Mouse (Mus musculus): ENCODE data around the gene Ythdc1.
"Not testable (repeated sequence)": the region's sequence is repeated elsewhere in the genome, so short reads cannot be mapped to it uniquely, and the experiment has no call there.

The Ythdc1 gene

DNA sequence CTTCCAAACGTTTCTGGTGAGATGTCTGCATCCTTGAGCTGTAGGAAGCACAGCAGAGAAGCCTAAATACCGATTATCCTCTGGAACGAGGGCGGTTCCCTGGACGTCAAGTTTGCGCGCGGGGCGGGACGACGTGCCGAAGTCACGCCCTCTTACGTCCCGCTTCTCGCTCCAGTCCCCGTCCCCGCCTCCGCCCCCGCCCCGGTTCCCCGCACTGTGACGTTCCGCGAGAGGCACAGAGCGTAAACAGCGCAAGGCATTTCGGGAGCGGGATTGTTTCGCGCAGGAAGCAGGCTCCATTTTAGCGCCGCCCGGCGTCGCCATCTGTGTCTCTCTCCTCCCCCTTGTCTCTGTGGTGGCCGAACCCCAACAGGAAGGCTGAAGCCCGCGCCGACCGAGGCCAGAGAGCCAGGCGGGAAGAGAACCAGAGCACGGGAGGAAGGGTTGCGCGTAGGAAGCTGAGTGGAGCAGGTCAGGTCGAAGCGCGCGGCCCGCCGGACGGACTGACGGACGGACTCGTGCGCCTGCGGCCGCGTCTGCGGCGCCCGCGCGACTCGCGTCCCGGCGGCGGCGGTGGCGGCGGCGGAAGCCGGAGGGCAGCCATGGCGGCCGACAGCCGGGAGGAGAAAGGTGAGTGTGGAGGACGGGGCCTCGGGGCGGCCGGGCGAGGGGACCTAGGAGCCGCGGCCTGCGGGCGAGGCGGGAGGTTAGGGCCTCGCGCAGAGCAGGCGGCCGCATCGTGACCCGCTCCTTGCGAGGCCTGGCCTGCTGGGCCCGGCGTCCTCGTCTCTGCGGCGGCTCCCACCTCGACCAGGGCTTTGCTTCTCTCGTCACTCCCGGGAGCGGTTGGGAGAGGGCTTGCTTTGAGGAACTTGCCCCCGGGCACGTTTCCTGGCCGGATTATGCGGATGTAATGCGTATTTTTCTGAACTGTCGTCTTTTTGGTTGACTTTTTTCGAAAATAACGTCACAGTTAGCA lies at the start of gene Ythdc1:
Ythdc1 (plus strand) TSS at position 260 of the 979 bp plus-strand sequence.
- in situ Hi-C loops (cut with MboI, MseI), result loop anchor here (10.0 to 25.0 kb wide), 3 partner anchors 629 to 1958 kb away; partner anchors contain the start of genes Cenpc1, Dck, Stap1 and Uba6

- in situ Hi-C loops (cut with MboI, MseI), result no loop called here
Observed at GRCm38 (mm10) chr5:86769015-86769658, 34.9 kb upstream of the Ythdc1 start.

DNA sequence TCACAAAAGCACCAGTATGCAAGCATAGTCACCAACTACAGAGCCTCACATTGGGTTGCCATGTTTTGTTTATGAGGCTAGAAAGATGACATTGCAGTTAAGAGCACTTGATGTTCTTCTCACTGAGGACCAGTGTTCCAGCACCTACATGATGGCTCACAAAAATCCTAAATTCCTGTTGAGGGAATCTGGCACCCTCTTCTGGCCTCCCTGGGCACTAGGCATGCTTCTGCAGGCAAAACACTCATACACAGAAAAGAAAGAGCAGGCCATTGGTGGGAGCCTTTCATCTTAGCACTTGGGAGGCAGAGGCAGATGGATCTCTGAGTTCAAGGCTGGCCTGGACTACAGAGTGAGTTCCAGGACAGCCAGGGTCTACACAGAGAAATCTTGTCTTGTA lies 33.0 kb upstream of the Ythdc1 start:
- in situ Hi-C loops (cut with MboI, MseI), result no loop called here

- in situ Hi-C loops (cut with MboI, MseI), result no loop called here
Observed at GRCm38 (mm10) chr5:86776941-86777340, 27.1 kb upstream of the Ythdc1 start.

GRCm38 (mm10) chr5:86778471-86778870 lies 25.6 kb upstream of the Ythdc1 start:
- in situ Hi-C loops (cut with MboI, MseI), result no loop called here

GRCm38 (mm10) chr5:86783059-86783458 lies 21.0 kb upstream of the Ythdc1 start:
- in situ Hi-C loops (cut with MboI, MseI), result no loop called here

DNA sequence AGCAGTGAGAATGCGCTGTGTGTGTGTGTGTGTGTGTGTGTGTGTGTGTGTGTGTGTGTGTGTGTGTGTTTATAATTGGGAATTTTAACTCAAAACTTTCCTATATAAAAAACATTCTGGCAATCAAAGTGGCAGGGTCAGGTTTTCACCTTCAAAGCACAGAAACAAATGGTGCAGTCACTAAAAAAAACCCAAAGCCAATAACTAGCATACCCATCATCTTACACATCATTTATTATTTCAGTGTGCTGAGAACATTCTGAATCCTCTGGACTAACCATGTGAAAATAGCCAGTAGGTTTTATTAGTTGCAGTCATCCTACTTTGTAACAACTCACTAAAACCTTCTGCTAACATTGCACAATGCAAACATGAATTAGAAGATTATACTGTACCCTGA lies 19.8 kb upstream of the Ythdc1 start:
- in situ Hi-C loops (cut with MboI, MseI), result no loop called here

- in situ Hi-C loops (cut with MboI, MseI), result no loop called here
Observed at GRCm38 (mm10) chr5:86786798-86787197, 17.2 kb upstream of the Ythdc1 start.

- in situ Hi-C loops (cut with MboI, MseI), result no loop called here
Observed at GRCm38 (mm10) chr5:86789954-86790353, 14.1 kb upstream of the Ythdc1 start.

DNA sequence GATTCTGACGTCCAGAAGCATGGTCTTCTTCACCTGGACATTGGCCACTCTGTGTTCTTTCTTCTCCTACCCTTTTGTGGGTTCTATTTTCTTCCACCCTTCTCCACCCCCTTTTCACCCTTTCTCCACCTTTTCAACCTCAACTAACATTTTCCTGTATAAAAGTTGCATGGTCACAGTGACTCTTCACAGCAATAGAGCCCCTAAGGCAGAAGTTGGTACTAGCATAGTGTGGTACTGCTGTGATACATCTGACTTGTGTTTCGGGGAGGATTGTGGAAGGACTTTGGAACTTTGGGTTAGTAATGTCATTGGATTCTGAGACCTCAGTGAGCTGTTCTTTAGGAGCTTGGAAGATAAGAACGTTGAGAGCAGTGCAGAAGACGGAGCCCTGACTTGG lies 11.8 kb upstream of the Ythdc1 start:
- in situ Hi-C loops (cut with MboI, MseI), result no loop called here

DNA sequence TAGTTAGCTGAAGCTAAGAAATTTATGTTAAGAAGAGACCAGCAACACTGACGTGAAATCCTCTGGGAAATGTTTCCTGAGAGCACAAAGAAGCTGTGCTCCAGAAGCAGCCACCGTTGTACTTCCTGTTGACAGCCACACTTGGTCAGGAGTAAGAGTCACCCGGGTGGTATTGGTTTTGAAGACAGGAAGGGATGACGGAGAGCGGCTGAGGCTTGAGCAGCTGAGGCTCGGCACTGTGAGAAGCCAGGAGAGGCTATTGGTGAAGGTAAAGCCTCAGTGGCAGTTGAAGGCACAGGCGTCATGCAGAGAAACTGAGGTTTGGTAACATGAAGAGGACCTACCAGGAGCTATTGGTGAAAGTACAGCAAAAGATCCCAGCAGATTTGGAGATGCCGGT lies 11.2 kb upstream of the Ythdc1 start:
- in situ Hi-C loops (cut with MboI, MseI), result no loop called here

DNA sequence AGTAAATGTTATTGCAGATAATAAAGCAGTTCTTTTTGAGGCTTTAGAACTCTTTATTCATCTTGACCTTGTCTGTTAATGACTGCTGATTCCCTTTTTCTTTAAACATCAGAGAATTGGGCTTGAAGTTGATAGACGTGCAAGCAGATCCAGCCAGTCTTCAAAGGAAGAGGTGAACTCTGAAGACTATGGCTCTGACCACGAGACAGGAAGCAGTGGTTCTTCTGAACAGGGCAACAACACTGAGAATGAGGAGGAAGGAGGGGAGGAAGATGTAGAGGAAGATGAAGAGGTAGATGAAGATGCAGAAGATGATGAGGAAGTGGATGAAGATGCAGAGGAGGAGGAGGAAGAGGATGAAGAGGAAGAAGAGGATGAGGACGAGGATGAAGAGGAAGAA lies 12.8 kb downstream of the Ythdc1 start:
- in situ Hi-C loops (cut with MboI, MseI), result loop anchor here (25.0 kb wide), 2 partner anchors 754 to 1946 kb away; partner anchors contain the start of genes Cenpc1, Dck and Stap1

DNA sequence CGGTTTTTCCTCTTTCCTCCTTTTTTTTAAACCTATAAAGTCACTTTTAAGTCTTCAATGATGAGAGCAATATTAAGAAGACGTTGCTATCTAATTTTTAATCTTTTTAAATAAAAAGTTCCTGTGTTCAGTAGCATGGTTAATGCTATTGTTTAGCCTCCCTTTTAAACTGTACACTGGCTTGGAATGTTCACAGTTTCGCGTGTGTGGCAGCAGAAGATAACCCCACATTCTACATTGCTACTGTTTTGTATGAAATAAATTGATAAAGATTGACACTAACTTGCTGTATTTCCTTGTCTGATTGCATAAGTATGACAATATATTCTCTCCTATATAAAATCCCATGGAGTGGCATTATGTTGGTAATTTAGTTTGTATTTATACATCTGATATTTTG lies 32.4 kb downstream of the Ythdc1 start:
- in situ Hi-C loops (cut with MboI, MseI), result not testable (repeated sequence)

DNA sequence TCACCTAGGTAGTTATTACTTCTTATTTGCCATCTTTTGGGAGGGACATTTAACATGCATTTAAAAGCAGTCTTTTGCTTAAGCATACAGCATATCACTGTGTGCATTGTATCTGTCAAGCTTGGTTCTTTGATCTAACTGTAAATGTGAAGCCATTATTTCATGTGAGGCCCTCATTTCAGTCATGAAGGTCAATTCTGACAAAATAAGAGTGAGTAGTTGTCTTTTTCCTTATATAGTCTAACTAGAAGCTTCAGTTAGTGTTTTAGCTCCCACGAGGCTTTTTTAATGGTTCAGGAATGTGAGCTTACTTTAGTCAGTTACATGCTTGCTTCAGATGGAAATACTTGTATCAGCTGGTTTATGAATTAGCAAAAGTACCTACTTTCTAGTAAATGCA lies 34.1 kb downstream of the Ythdc1 start:
- in situ Hi-C loops (cut with MboI, MseI), result no loop called here

DNA sequence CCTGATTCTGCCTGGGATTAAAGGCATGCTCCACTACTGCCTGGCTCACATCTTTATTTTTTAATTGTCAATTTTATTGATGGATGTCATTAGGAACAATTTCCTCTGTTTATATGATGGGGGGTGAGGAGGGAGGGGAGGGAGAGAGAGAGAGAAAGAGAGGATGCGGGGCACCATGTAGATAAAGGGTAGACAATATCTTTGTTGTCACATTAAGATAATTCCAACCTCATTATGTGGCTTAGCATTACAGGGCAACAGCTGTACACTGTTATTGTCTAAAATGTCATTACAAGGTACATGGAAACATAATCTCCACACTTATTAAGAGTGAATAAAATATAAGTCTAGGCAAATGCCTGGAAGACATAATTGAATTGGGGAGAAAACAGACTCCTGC lies 35.5 kb downstream of the Ythdc1 start:
- in situ Hi-C loops (cut with MboI, MseI), result no loop called here

DNA sequence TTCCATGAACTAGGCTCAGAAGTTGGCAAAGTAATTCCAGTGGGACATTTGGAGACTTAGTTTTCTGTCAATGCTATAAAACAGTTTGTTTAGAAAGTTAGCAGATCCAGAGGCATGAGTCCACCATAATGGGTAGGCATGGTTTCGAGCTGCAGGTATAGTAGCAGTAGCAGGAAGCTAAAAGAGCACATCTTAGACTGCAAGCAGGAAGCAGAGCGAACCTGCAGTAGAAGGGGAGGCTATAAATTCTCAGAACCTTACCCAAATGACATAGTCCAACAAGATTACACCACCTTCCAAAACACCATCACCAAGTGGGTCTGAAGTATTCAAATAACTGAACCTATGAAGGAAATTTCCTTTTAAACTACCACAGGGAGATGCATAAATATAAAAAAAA lies 36.2 kb downstream of the Ythdc1 start:
- in situ Hi-C loops (cut with MboI, MseI), result no loop called here

DNA sequence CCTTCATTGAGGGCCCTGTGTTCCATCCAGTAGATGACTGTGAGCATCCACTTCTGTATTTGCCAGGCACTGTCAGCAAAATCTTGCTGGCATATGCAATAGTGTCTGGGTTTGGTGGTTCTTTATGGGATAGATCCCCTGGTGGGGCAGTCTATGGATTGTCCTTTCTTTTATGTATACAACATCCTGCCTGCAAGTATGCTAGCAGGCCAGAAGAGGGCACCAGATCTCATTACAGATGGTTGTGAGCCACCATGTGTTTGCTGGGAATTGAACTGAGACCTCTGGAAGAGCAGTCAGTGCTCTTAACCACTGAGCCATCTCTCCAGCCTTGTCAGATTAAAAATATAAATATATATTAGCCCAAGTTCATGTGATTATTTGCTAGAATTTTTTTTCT lies 37.2 kb downstream of the Ythdc1 start:
- in situ Hi-C loops (cut with MboI, MseI), result not testable (repeated sequence)

DNA sequence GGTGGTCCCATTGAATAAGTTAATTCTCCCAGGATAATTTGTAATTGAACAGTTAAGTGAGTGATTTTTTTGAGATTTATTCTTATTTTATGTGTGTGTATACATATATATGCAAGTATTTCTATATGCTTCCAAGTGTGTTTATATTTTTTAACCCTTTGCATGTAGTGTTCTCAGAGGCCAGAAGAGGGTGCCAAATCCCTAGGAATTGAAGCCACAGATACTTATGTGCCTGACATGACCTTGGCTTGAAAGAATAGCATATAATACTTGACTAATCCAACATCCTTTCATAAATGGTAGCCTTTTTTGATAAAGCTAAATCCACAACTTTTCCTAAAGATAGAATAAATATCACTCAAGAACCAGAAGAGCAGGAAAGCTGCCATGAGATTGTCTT lies 46.1 kb downstream of the Ythdc1 start:
- in situ Hi-C loops (cut with MboI, MseI), result loop anchor here (25.0 kb wide), 1 partner anchor 1512 kb away; no protein-coding TSS in a partner anchor

DNA sequence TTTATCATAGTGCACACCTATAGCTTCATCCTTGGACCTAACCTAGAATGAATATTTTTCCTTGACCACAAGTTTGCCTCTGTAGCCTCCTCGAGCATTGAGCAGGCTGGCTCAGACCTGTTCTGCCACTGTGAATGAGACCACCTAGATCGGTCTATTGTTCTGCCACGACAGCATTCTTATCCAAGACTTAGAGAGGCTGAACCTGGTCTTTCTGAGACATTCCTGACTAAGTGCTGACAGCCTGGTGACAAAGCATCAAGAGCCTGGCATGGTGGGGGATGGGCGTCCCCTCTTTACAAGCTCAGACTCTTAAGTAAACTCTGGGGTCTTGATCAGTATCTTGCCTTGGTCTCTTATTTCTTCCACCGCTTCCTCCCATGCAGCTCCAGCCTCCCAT lies 47.6 kb downstream of the Ythdc1 start:
- in situ Hi-C loops (cut with MboI, MseI), result loop anchor here (25.0 kb wide), 1 partner anchor 1511 kb away; no protein-coding TSS in a partner anchor

- in situ Hi-C loops (cut with MboI, MseI), result loop anchor here (25.0 kb wide), 1 partner anchor 1506 kb away; no protein-coding TSS in a partner anchor
Observed at GRCm38 (mm10) chr5:86856505-86856904, 52.5 kb downstream of the Ythdc1 start.

DNA sequence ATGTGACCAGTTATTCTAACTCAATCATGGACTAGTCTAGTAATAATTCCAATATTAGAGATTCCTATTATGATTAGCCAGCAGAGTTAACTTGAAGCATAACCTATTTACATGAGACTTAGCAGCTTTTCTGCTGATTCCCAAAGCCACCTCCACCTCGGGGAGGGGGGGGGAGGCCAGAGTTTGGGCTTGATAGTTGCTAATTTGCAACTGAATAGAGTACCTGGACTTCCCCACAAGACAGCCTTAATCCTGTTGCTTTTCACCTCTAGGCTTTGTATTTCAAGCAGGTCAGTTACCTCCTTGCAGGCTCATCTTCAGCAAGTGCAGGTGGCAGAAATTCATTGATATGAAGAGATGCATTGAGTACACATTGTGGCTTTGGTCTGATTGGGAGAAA lies 53.7 kb downstream of the Ythdc1 start:
- in situ Hi-C loops (cut with MboI, MseI), result loop anchor here (25.0 kb wide), 1 partner anchor 1505 kb away; no protein-coding TSS in a partner anchor

GRCm38 (mm10) chr5:86858336-86858735 lies 54.3 kb downstream of the Ythdc1 start:
- in situ Hi-C loops (cut with MboI, MseI), result loop anchor here (25.0 kb wide), 1 partner anchor 1504 kb away; no protein-coding TSS in a partner anchor

Measured in regulatory T cell (primary cell).